Mouse (Mus musculus) gonadal fat pad, adult 2 months (tissue): ENCODE measurements around the gene Fads6. TPM values are rescaled to one million over a fixed set of nuclear protein-coding genes. Genes with fewer than 3 reads are reported as not detected.

ENCODE experiments used
- DNase-seq: peaks from one replicate; pipeline ENCODE4 v3.0.0-alpha.2; 2012; ENCODE audit warnings: low read depth
- polyA plus RNA-seq: library from polyadenylated mRNA; depleted of rRNA; stranded (reverse); fragments of >200 nt; gene quantifications from 2 replicates; pipeline ENCODE4 v1.2.3, GENCODE M21; 2012

Fads6 gene
- polyA plus RNA-seq, 1 experiment, result 4.8 TPM

DNA sequence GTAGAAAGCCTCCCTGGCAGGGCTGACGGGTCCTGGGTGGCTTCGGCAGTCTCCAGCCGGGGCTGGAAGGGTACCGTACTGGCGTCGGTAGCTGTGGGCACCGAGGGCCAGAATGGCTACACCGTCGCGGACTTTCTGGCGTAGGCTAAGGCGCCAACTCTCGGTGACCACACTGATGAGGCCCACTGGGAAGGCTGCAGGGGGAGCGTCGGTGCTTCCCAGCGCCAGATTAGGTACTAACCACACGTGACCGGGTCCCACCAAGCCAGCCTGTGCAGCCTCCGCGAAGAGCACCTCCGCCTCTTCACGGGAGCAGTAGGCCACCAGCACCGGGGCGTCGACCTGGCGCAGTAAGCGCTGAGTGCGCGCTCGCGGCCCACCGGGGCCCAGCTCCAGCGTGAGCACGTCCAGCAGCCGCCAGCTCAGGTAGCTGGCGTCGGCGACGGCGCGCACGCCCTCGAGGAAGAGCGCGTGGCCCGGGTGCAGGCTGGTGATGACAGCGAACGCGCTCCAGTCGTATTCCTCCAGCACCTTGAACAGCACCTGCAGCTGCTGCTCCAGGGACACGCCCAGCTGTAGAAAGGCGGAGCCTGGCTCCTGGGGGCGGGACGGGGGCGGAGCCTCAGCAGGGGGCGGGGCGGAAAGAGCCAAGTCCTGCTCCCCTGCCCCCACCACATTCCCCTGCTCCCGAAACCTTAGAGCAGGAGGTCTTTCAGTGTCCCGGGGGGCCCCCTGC, 39.5 kb downstream of the Fads6 start:
- no peak for DNase-seq

DNA sequence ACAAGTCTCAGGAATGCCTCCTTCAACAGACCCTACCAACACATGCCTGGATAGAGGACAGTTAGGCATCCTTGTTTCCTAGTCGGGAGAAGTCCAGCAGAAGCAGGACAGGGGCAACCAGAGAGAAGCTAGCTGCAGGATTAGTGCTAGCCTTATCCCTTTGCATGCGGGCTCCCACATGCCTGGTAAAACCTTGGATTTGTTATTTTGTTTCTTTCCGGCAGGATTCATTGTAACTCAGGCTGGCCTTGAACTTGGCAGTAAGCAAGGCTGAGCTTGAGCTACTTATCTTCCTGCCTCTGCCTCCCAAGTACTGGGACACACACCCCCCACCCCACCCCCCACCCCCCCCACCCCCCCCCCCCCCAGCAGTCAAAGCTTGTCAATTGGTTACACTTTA, 46.2 kb downstream of the Fads6 start:
- no peak for DNase-seq

DNA sequence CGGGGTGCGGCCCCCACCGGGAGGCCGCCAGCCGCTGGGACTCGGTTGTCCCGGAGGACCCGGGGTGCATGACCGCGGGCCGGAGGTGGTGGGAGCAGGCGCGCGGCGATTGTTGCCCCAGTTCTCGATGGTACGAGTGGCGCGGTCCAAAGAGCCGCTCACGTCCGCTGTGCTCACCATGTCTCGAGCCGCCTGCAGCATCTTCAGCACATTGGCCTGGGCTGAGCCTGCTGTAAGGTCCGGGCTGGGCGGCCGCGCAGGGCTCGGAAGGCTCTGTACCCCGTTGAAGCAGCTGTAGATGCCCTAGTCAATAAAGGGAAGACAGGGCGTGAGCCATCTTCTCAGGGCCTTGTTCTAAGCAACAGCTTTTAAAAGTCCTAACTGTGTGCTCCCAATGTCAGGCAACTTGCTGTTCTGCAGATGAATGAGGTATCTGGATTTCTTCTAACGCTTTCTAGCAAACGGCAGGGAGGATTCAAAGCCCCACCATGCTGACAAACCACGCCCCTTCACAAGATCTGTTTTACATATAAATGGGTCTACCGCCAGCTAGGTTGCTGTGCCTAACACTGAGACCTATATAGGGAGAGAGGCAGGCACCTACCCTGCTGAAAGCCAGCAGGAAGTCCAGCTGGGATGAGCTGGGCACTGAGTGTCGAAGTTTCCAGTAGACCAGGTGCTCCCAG, 46.9 kb downstream of the Fads6 start:
- no peak for DNase-seq

GRCm38 (mm10) chr11:115249721-115250404, 47.6 kb downstream of the Fads6 start:
- DNase-seq, result no peak

- no peak for DNase-seq
Measured at GRCm38 (mm10) chr11:115247945-115248344, 49.5 kb downstream of the Fads6 start.

DNA sequence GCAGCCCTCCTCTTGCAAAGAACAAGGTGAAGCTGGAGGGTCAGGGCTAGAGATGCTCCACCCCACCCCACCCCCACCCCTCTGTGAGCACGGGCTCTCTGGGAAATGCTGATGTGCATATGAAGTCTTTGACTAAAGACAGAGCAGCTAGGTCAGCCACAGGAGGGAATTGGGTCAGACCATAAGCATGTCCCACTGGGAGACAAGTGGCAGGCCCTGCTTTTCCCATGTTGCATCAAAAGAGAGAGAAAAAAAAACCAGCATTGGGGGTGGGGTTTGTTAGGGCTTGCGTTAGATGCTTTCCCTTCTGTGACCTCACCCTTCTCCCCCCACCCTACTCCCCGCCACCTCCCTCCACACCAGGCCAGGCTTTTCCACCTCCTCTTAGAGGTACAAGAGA, 50.2 kb downstream of the Fads6 start:
- DNase-seq, result no peak

- DNase-seq, result no peak
Measured at GRCm38 (mm10) chr11:115246386-115246785, 51.1 kb downstream of the Fads6 start.

GRCm38 (mm10) chr11:115244840-115245239, 52.6 kb downstream of the Fads6 start:
- DNase-seq, result no peak

- no peak for DNase-seq
Measured at GRCm38 (mm10) chr11:115243783-115244182, 53.7 kb downstream of the Fads6 start.

GRCm38 (mm10) chr11:115242746-115243145, 54.7 kb downstream of the Fads6 start:
- DNase-seq, result no peak

DNA sequence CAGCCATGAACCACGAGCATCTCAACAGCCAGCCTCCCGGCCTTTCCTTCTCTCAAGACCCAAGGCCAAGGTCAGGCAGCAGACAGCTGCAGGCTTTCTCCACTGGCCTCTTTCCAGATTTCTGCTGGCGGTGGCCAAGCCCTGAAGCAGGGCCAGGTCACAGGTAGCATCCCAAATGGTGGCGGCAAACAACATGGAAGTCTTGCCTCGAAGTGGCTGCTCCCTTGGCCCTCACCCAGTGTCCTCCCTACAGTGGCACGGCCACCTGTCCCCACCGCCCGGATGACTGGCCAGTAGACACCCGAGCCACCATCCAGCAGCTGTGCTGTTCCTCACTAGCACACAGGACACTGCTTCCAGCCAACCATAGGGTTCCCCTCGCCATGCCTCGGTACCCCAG, 56.1 kb downstream of the Fads6 start:
- no peak for DNase-seq

DNA sequence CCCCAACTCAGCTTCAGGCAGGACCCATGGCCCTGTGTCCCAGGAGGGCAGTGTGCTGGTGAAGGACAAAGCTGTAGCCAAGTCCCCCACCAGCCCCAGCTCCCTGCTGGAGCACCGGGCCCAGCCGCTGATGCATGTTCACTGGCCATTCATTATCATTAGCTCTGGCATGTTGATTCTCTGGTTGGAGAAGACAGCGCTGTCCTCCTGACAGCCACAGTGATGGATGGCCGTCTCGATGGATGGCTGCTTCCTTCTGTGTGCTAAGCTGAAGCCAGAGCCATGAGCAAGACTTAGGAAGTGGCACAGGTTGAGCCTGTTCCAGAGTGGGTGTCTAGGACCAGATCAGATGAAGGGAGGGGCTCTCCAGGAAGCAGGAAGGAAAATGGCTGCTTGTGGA, 60.9 kb downstream of the Fads6 start:
- no peak for DNase-seq

DNA sequence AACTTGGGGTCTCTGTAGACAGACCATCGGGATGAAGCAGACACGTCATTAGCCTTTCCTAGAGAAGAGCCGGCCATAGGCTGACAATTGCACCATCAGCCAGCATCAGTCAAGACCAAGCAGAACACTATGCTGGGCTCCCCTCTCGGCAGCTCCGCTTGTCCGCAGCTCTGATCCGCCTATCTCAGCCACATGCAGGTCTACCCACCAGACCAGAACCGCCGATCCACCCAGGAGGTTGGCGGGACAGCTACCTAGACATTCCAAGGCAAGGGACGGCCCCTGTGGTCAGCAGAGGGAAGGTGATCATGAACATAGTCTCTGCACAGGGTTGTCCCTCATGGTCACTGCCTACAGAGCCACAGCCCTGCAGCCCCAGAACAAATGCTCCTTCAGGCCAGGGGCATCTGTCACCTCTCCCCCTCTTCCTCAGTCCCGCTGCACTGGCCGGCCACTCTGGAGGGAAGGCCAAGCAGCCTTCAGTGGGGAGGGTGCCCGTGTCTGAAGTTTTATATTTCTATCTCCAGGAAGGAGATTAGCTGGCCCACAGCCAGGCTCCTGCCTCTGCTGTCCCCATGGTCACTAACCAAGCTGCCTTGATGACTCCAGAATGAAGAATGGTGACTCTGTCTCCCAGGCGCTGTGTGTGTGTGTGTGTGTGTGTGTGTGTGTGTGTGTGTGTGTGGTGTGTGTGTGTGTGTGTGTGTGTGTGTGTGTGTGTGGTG, 63.0 kb downstream of the Fads6 start:
- DNase-seq, result no peak

DNA sequence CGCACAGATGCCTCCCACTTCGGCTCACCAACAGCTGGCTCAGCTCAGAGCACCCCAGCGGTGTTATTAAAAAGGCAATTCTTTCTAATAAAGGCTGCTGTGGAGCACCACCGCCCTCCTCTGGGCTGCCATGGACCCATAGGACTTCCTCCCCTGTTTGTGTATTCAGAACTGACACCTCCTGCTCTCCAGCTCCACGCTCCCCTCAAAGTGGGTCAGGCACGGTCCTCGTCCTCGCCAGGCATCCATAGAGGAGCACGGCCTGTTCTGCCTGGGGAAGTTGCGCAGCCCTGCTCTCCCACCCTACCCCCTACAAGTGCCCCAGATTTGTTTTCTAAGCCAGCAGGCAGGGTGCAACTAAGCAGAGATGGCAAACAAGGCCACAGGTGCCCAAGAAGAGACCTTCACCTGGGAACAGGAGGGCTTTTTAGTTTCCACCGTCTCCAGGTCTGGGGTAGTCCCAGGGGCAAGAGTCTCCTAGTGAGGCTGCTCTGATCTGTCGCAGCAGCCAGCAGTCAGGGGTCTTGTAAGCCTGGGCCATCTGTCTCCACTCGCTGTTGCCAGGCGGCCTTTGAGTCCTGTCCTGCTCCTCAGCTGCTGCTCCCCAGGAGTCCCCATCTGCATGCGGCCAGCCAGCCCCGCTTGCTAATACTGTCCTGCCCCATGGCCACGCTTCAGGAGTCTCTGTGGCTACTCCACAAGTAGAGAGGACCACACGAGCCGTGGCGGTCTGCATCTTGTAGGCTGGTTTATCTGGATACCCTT, 63.8 kb downstream of the Fads6 start:
- no peak for DNase-seq

DNA sequence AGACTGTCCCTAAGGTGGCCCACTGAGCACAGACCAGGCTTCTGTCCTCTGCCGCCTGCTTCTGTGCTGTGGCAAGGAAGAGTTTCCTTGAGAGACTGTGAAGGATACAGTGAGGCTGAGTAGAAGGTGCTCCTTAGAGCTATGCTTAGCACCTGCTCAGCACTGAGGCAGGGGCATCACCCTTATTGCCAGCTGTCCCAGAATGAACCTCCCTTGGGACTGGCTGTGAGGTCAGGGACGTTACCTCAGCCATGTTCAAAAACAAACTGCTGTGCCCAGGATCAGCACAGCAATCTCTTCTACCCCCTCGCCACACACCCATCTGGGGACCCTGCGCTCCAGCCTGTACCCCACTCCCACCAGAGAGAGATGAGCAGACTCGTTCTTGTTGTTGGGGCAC, 64.6 kb downstream of the Fads6 start:
- no peak for DNase-seq

GRCm38 (mm10) chr11:115231924-115232323, 65.5 kb downstream of the Fads6 start:
- no peak for DNase-seq

GRCm38 (mm10) chr11:115231168-115231915, 66.1 kb downstream of the Fads6 start:
- DNase-seq, result no peak
